Mouse (Mus musculus) stomach, adult 2 months (tissue): ENCODE results near the gene Cfap70. TPM values are rescaled to one million over a fixed set of nuclear protein-coding genes. Genes with fewer than 3 reads are reported as not detected.

Experiments
- polyA plus RNA-seq: library from polyadenylated mRNA; depleted of rRNA; stranded (reverse); fragments of >200 nt; gene quantifications from 2 replicates; pipeline ENCODE4 v1.2.3, GENCODE M21; 2012; rRNA removed

Cfap70 gene
- not detected in 2 replicates for polyA plus RNA-seq

GRCm38 (mm10) chr14:20451765-20452331, at the start of gene Cfap70:
TSS of gene Cfap70 (minus strand) at chr14:20452226.

GRCm38 (mm10) chr14:20496603-20497002, 44.6 kb upstream of the Cfap70 start, which contains the start of gene Mss51:
TSS of gene Mss51 (minus strand) at chr14:20496901.

GRCm38 (mm10) chr14:20479291-20480194, 27.5 kb upstream of the Cfap70 start, which contains the start of gene Anxa7:
TSS of gene Anxa7 (minus strand) at chr14:20480133.

GRCm38 (mm10) chr14:20393205-20393913, 58.7 kb downstream of the Cfap70 start, which contains the start of gene Mrps16:
TSS of gene Mrps16 (minus strand) at chr14:20393634.

GRCm38 (mm10) chr14:20388441-20389129, 63.4 kb downstream of the Cfap70 start, which contains the start of gene Dnajc9:
TSS of gene Dnajc9 (minus strand) at chr14:20388910.

GRCm38 (mm10) chr14:20347991-20348541, 104.0 kb downstream of the Cfap70 start, which contains the start of the genes Ecd and Fam149b:
TSS of gene Ecd (minus strand) at chr14:20348121.
TSS of gene Fam149b (plus strand) at chr14:20348162.

Other genes with a start within 250 kb of the Cfap70 start
- gene Kcnk16, start 183.0 kb downstream of the Cfap70 start, polyA plus RNA-seq: 4.8 and 7.1 TPM in 2 replicates
- gene Nudt13, start 157.5 kb downstream of the Cfap70 start, polyA plus RNA-seq: 5.1 and 6.1 TPM in 2 replicates
- 4.6 and 5.2 TPM in 2 replicates for gene Ecd, start 104.1 kb downstream of the Cfap70 start, polyA plus RNA-seq
- gene Fam149b, start 104.1 kb downstream of the Cfap70 start, polyA plus RNA-seq: 5.1 and 7.6 TPM in 2 replicates
- 5.8 and 8.3 TPM in 2 replicates for gene Dnajc9, start 63.3 kb downstream of the Cfap70 start, polyA plus RNA-seq
- gene Mrps16, start 58.6 kb downstream of the Cfap70 start, polyA plus RNA-seq: 18.7 and 32.5 TPM in 2 replicates
- 67.7 and 69.2 TPM in 2 replicates for gene Anxa7, start 27.9 kb upstream of the Cfap70 start, polyA plus RNA-seq
- gene Mss51, start 44.7 kb upstream of the Cfap70 start, polyA plus RNA-seq: 0.05 and 0.18 TPM in 2 replicates
- gene Ppp3cb, start 94.3 kb upstream of the Cfap70 start, polyA plus RNA-seq: 0.71 and 1.4 TPM in 2 replicates
- gene Usp54, start 188.8 kb upstream of the Cfap70 start, polyA plus RNA-seq: 2.3 and 3.7 TPM in 2 replicates
- 2.5 and 4.2 TPM in 2 replicates for gene Myoz1, start 204.3 kb upstream of the Cfap70 start, polyA plus RNA-seq
- gene Synpo2l, start 216.1 kb upstream of the Cfap70 start, polyA plus RNA-seq: 0.51 and 1.4 TPM in 2 replicates
- 79.9 and 86.1 TPM in 2 replicates for gene Sec24c, start 222.1 kb upstream of the Cfap70 start, polyA plus RNA-seq
- 6.0 and 12.6 TPM in 2 replicates for gene Fut11, start 242.7 kb upstream of the Cfap70 start, polyA plus RNA-seq